Mouse (Mus musculus): Measurements from ENCODE around the gene Zfp219. TPM values are rescaled to one million over a fixed set of nuclear protein-coding genes. Genes with fewer than 3 reads are reported as not detected.

The Zfp219 gene
- total RNA-seq, 2 experiments from 2014 or later, result 28.3 to 29.7 TPM

- DNase-seq (ENCODE audit: low spot score in 2 of 2), result no peak
Measured at GRCm38 (mm10) chr14:52019051-52019589, 1.4 kb downstream of the Zfp219 start.

GRCm38 (mm10) chr14:52018248-52019050 is 2.1 kb downstream of the Zfp219 start:
- DNase-seq (ENCODE audit: low spot score in 2 of 2), result no peak

GRCm38 (mm10) chr14:52017662-52018061 is 2.9 kb downstream of the Zfp219 start:
- DNase-seq (ENCODE audit: low spot score in 2 of 2), result no peak

DNA sequence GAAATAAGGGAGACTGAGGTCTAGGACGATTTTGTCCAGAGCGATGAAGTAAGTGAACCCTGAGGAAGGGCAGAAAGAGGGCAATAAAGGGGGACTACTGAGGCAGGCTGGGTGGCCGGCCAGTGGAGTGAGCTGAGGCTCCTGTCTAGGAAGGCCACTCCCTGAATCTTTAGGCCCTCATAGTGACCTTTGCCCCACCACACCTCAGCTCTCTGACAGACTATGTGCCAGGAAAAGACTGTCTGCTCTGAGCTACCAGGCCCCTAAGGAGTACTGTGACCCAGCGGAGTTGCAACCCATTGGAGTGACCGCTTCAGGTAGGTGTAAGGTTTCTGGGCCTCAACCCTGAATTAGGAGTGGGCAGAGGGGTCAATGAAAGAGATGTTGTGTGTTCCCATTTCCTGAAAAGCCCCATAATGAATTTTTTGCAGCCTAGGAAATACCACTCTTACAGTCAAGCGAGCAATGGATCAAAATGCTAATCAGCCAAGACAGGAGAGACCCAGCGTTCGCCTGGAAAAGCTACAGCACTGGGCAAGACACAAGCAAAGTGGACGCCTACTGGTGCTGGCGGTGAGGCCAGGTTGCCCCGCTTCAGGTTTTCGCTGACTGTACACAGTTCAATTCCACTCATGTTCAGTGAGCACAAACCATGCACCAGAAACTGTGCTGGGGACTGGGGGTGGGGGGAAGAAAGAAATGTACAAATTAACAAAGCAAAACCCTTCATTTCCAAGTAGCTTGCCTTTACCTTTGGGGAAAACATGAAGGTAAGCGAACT is 3.7 kb downstream of the Zfp219 start:
- no peak for DNase-seq (ENCODE audit: low spot score in 2 of 2)

DNA sequence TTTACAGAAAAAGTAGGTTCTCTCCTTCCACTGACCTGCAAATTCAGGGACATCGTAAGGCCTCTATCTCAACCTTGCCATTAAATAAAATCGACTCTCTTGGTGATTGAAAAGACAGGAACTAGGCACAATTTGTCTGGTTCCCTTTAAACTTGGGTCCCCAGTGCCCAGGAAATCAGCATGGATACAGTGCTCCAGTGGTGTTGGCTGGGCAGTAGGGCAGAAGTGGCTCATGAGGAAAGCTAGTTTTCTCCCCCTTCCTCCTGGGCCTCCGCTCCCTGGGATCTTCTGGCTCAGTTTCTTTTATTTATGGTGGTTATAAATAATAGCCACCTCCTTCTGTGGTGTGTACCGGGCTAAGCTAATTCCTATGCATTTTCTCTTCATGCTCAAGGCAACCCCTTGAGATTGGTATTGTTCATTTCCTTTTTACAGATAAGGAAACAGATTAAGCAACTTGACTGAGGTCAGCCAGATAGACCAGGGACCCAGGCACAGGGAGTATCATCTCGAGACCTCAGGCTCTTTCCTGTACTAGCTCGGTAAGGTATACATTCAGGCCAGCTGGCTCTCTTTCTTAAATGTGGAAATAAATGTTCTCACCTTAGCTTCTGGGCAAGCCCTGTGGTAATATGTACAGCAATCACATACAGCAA is 5.0 kb downstream of the Zfp219 start, which contains the start of gene Tmem253:
Gene Tmem253 (plus strand): TSS at position 214 of the 656 bp plus-strand sequence.
- DNase-seq (ENCODE audit: low spot score in 2 of 2), result no peak

GRCm38 (mm10) chr14:52014761-52015311 is 5.7 kb downstream of the Zfp219 start:
- DNase-seq (ENCODE audit: low spot score in 2 of 2), result peak in 1 of 2 experiments; percentile 65

- DNase-seq (ENCODE audit: low spot score in 2 of 2), result peak in 1 of 2 experiments; percentile 33
Measured at GRCm38 (mm10) chr14:52014271-52014760, 6.2 kb downstream of the Zfp219 start.

DNA sequence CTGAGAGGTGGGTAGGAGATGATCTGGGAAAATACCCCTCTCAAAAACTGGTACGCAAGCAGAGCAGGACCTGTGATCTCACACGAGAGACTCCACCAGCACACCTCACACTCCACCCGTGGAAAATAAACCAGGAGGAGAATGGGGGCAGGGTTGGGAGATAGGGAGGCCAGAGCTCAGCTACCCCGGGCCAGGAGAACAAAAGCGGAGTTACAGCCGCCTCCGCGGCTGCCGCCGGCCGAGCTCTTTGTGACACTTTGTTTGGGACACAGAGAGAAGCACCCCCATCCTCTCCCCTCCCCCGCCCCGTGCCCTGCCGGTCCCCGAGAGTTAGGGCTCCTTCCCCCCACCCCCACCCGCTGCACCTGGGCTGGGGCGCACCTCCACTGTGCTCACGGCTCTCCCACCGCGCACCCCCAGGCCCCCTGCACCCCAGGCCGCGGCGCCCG is 6.7 kb downstream of the Zfp219 start:
- peak in 1 of 2 experiments; percentile 29 for DNase-seq (ENCODE audit: low spot score in 2 of 2)

DNA sequence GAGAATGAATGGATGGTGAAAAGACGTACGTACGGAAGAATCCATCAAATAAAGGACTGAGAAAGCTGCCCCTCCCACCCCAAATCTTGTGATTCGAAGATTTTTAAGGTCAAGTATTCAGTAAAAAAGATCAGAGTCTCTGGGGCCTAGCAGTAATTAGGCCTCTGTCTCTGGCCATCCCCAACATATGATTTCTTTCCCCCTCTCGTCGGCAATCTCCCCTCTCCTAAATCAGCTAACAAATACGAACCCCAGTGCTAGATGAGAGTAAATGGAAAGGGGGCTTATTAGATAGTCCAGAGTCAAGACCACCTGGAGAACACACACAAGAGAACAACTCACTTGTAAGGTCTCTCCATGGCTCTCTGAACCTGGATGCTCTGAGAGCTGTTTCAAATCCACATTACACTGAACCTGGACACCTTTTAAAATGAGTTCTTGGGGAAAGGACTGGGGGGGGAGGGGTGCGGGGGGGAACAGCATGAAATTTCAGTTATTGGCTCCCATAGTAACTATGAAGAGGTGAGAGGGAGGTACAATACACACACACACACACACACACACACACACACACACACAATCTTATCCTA is 7.4 kb downstream of the Zfp219 start:
- no peak for DNase-seq (ENCODE audit: low spot score in 2 of 2)

DNA sequence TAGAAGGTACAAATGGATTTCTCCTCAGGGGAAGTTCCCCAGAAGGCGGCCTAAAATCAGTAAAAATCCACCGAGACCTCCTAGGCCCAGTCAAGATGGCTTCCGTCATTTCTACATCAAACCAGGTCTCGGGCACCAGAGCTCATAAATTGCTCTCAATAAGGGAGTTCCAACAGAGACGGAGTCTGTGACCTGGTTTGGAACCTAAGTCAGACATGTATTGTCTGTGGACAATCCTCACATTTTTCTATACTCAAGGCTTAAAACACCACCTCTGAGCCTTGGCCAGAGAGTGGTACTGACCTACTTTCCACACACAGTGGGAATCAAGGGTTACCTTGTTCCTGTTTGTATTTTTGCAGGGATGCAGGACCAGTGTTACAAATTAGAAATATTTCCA is 8.0 kb downstream of the Zfp219 start:
- no peak for DNase-seq (ENCODE audit: low spot score in 2 of 2)

- DNase-seq (ENCODE audit: low spot score in 2 of 2), result no peak
Measured at GRCm38 (mm10) chr14:52012085-52012484, 8.4 kb downstream of the Zfp219 start.

DNA sequence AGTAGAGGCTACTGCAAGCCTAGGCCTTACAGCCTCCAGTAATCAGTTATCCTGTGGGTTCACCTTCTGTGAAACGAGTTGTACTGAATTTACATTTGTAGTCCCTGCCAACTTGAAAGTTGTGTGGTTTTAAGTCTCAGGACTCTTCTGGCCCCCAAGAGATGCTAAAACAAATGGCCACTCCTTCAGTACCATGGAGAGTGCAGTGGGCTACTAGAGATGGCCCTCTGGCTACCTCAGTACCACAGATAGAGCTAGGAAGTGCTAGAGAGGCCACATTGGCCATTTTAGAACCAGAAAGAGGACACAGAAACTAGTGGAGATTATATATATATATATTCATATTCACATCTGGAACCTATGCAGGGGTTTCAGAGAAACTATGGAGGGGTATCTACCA is 8.8 kb downstream of the Zfp219 start:
- no peak for DNase-seq (ENCODE audit: low spot score in 2 of 2)

- DNase-seq (ENCODE audit: low spot score in 2 of 2), result no peak
Measured at GRCm38 (mm10) chr14:52010446-52011111, 10.0 kb downstream of the Zfp219 start.

DNA sequence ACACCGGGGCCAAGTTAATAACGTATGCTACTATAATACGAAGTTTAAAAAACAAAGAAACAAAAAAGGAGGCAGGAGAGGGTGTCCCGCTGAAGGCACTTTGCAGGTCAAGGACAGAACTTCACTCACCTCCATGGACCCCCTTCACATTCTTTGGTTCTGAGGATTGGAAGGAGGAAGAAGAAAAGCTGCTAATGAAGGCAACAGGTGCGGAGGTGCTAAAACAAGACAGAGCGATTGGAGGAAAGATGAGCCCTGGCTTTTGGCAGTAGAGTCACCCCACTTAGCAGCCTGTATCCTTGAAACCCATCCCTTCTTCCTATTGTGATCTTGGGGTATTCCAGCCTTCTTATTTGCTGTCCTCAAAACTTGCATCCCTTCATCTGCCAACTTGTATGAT is 10.7 kb downstream of the Zfp219 start:
- DNase-seq (ENCODE audit: low spot score in 2 of 2), result no peak

GRCm38 (mm10) chr14:52009361-52009760 is 11.2 kb downstream of the Zfp219 start:
- DNase-seq (ENCODE audit: low spot score in 2 of 2), result no peak

DNA sequence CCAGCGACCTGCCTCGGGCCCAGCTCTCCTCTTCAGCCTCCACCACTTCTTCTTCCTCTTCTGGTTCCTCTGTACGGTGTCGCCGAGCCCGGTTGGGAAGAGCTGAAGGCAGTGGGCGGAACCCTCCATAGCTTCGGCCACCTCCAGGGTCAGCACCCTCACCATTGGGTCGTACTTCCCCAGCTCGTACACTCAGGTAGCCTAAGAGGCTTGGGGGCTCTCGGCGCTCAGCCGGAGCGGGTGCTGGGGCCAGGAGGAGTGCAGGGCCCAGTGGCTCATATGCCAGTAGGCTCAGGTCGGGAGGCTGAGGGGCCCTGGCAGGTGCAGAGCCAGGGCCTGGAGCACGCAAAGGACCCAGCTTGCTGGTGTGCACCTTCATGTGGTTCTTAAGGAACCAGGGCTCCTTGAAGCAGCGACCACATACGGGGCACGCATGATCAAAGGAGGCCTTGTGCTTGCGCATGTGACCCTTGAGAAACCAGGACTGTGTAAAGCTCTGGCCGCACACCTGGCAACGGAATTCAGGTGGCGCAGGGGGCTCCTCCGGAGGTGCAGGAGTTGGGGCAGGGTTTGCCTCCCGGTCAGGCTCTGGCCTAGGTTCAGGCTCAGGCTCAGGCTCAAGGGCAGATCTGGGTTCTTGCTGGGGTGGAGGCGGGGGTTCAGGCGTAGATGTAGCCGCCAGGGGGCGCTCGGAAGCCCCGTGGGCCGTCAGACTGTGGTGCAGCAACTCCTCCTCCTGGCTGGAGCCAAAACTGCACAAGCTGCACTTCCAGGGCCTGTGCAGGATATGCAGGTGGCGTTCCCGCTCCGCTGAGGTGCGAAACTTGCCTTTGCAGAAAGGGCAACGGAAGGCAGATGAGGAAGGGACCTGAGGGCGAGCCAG is 12.0 kb downstream of the Zfp219 start:
- peak; percentile 84 to 89 for DNase-seq (ENCODE audit: low spot score in 2 of 2)

DNA sequence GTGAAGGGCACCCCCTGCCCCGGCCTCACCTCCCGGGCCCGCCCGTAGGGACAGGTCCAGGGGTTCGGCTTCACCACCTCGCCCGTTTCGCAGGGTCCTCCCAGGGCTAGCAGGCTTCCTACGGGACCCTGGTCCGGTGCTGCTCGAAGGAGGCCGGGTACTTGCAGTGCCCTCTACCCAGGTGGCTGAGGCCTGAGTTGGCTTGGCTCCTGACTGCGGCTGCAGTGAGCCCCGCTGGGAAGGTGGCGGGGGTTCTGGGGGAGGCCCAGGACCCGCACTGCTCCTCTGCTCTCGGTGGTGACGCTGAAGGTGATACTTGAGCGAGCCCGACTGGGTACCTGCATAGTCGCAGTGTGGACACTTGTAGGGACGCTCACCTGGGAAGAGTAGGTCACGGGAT is 13.8 kb downstream of the Zfp219 start:
- DNase-seq (ENCODE audit: low spot score in 2 of 2), result peak in 1 of 2 experiments; percentile 13

- DNase-seq (ENCODE audit: low spot score in 2 of 2), result peak in 1 of 2 experiments; percentile 22
Measured at GRCm38 (mm10) chr14:52006241-52006640, 14.3 kb downstream of the Zfp219 start.

GRCm38 (mm10) chr14:52005616-52006015 is 14.9 kb downstream of the Zfp219 start:
- DNase-seq (ENCODE audit: low spot score in 2 of 2), result no peak
